Mouse (Mus musculus): Measurements from ENCODE around the gene Cst9.

Gene Cst9

DNA sequence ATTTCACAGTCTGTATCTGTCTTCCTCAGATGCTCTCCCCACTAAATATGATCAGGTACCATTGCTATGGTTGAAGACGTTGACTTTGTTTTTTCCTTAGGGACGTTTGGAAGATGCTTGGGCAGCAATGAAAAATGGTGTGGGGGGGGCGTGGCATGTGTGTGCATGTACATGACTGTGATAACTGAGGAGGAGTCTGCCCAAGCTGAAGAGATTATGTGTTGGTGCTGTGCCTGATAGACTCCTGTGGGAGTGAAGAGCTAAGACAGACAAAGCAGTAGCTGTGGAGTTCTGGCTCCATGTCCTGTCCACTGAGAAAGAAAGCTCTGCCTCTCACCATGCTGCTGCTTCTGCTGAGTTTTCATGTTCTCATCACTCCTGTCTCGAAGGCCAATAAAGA is at the start of gene Cst9:
TSS of gene Cst9 (plus strand) at position 236 of the 400 bp plus-strand sequence.
- no peak for DNase-seq (ENCODE audit: low read depth, low spot score)

DNA sequence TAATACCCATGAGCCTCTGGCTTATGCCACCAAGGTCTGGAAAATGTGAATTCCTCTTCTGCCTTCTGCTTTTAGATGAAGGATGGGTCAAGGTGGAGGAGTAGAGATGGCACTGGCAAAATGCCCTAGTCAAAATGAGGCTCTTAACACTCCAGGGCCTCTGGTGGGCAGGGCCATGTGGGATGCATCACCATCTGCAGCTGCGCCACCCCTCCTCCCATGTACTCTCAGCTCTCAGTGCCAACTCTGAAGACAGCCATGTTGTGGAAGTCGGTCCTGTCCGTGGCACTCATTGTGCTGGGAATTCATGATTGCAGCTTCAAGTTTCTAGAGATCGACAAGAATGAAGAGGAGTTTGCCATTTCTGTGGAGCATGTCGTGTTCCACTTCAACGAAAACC is 45.8 kb upstream of the Cst9 start, which contains the start of gene Cst12:
TSS of gene Cst12 (plus strand) at position 220 of the 400 bp plus-strand sequence.
- no peak for DNase-seq (ENCODE audit: low read depth, low spot score)

DNA sequence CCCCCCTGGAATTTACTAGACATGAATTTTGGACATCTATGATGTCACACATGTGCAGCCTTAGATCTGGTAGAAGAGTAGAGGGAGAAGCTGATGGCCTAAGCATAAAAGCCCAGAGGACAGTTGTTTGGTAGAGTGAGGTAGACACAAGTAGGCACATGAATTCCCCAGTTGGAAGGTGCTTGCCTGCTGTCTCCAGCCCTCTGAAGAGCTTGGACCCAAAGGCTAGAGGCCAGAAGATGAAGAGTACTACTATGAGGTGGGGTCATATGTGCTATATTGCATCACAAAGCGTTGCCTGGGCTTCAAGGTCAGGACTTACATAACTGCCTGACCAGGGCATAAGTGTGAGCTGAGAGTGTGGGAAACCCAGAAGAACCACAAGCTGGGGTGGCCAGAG is 36.5 kb upstream of the Cst9 start, which contains the start of gene Cst8:
TSS of gene Cst8 (plus strand) at position 301 of the 400 bp plus-strand sequence.
- no peak for DNase-seq (ENCODE audit: low read depth, low spot score)

DNA sequence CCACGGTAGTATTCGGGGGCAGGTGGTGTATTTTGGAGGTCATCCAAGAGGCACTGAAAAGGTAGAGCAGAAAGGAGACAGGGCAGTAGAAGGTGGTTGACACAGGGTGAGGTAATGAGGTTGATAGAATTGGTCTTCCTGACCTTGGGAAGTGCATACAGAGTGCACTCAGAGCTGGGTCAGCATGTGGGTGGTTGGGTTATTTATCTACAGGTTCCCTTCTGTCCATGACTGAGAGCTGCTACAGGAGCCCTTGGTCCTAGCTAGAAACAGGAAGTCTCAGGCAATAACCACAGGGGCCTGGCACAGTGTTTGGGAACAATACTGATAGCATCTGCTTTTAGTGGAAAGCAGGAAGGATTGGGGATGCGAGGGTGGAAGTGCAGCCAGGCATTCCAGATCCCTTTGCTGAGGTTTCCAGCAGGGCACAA is 33.4 kb upstream of the Cst9 start:
- no peak for DNase-seq (ENCODE audit: low read depth, low spot score)

DNA sequence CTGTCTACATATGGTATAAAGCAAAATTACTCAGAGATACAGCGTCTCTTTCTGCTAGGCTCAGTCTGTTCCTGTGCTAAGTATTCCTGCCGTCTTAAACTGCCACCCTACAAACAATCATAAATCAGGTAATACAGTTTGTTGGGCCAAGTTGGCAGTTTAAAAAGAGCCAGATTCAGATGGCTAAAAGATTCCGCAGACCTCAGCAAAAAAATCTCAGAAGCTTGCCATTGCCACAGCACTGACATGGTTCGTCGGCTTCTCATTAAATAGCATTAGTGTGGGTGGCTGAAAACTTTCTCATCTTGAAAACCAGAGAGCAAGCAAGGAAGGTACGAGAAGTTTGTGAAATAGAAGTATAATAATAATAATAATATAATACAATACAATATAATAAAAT is 28.3 kb upstream of the Cst9 start:
- DNase-seq (ENCODE audit: low read depth, low spot score), result no peak

DNA sequence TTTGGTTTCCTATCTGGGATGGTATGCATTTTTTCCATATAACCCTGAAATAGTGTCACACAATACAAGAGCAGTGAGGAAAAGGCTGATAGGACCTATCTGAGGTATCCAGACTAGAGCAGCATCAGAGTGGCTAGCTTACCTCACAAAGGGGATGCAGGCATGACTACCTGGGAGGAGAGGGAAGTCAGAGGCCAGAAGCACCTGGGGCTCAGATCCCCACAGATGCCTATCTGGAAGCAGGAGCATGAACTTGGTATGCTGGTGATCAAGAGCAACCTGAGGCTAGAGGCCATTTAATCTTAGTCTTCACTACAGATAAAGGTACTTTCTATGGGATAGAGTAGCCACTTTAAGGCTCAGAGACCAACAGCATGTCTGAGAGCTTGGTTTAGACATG is 15.0 kb upstream of the Cst9 start, which contains the start of gene Cst13:
TSS of gene Cst13 (plus strand) at position 173 of the 400 bp plus-strand sequence.
- no peak for DNase-seq (ENCODE audit: low read depth, low spot score)

DNA sequence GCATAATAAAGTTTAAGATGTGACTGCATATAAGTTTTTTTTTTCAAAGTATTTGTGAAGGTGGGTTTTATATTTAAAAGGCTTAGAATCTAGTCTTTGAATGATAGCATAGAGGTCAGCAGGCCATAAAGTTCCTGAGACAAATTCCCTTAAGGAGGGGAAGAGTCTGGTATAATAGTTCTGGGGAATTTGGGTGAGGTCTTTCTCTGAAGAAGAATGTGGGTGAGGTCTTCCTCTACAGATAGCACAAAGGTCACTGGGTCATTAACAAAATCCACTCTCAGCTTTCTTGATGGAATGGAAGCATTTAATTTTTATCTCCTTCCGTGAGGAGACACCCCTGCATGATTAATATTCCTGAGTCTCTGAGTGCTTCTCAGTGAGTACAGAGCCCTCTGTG is 9.0 kb upstream of the Cst9 start:
- DNase-seq (ENCODE audit: low read depth, low spot score), result no peak

DNA sequence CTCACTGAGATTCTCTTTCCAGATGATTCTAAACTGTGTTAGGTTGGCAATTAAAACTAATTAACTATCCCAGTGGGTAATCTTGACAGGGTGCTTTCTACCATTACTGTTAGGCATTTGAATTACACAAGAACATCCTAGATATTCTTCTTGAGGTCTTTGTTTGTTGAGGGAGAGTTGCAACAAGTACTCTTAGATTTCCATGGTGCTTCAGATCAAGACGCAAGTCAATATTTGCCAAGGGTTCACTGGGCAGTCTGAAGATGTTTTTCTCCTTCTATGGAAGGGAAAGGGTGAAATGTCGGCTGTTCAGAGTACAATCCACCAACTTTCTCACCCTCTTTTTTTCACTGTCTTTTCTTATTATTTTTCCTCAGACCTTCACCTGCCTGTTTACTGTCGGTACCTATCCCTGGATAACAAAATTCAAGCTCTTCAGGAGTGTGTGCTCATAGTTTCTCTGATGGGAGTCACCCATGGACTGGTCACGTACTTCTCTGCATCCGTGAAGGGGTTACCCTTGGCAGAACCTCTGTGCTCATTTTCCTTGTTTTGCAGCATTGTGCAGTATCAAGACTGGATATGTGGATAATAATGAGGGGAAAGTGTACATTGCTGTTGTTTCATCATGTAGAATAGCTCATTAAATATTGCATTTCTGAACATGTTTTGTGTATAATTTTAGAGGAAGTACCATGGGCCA is 3.3 kb downstream of the Cst9 start:
- no peak for DNase-seq (ENCODE audit: low read depth, low spot score)

DNA sequence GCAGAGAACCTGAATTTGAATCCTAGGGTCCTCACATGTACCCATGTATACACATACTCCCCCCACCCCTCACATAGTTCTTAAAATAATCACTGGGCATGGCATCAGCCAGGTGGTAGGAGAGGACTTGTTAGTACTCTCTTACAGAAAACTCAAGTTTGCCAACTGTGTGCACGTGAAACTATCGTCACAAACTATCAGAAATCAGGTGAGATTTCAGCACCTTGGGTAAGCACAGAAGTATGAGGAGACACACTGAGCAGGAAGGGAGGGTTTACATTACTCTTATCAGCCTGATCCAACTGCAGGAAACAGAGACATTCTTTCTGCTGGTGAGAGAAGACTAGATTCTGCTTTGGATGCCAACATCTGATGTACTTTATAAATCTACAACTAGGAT is 4.3 kb downstream of the Cst9 start:
- DNase-seq (ENCODE audit: low read depth, low spot score), result no peak

DNA sequence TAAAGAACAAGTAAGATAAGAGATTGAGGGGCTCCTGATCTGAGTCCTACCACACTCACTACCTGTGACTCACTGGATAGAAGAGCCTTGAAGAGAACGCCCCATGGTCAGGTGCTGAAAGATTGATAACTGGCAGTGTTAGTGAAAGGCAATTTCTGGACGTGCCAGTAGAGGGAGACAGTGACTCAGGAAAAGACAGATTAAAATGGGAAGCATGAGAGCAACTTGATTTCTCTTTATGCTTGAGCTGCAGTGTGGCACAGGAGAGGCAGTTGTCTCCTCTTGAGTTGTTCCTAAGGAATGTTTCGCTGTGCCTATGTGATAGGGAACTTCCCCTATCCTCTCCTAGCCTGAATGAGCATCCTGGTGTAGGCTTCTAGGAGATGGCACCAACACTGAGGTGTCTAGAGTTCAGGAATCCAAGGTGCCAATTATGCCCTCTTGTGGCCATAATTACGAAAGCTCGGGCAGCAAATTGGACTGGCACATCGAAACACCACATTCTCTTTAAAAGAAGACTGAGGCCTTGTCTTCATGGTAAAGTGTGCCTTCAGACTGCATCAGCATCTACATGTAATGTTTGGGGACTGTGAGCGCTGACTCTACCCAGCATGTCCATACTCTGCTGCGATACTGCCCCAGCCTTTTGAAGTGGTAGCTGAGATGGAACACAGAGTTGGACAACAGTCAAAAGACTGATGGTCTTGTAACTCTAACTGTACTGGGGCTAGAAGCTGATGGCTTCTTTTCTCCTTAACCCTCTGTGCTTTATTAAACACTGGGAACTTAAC is 16.4 kb downstream of the Cst9 start:
- peak; percentile 62 for DNase-seq (ENCODE audit: low read depth, low spot score)

DNA sequence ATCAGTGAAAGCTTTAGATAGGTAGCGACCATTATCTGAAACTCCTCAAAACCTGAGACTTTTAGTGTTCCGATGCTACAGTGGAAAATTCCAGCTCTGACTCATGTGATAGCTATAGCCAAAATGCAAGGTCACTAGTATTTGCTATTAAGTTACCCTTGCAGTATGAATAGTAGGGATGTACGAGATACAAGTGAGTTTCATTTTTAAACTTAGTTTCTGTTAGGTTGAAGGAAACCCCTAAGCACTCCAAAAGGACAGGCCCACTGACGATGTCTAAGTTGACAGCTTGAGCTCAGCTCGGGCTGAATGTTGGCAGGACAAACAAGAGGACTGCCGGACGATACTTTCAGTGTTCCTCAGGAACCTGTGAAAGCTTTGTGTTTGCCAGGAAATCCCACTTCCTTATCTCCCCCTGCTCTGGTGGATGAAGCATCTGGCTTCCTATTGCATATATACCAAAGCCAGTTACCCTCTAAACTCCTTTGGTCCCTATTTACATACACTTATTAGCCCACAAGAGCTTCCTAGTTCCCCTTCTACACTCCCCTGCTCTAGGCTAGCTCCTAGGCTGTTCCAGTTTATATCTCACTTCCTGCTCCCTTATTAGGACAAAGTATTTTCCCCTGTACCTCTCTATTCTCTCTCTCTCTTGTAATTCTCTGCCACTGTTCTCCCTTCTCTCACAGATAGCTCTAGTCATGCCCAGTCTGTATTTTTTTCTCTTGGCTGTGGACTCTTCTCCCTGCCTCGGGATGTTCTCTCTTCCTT is 21.9 kb downstream of the Cst9 start:
- no peak for DNase-seq (ENCODE audit: low read depth, low spot score)

DNA sequence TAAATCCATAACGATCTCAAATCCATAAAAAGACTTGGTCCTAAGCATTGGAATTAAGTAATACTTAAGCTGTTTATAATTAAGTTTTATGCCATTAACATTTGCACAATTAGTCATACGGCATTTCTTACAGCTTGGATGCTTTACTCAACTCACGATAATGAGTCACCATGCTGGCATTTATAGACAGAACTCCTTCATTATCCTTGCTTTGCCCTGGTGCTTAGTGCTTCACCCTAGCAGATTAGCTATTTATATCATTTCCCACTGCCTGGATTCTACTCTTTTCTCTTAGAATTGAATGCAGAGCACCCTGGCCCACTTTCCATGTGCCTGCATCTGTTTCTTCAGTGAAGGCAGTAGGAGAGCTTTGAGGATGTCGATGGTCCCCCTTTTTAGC is 22.6 kb downstream of the Cst9 start:
- DNase-seq (ENCODE audit: low read depth, low spot score), result no peak

DNA sequence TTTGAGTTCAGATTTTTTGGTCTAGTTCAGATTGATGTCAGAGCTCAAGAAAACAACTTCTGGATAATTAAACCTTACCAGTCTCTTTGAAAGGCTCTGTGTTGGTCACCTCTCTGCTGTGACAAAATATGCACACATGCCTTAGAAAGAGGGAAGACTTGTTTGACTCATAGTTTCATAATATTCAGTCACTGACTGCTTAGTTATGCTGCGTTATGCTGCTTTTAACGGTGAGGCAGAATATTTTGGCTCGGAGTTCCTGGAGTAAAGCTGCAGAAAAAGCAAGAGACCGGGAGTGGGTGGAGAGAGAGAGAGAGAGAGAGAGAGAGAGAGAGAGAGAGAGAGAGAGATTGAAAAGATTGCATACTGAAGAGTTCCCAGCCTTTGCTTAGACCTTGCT is 26.0 kb downstream of the Cst9 start:
- no peak for DNase-seq (ENCODE audit: low read depth, low spot score)

DNA sequence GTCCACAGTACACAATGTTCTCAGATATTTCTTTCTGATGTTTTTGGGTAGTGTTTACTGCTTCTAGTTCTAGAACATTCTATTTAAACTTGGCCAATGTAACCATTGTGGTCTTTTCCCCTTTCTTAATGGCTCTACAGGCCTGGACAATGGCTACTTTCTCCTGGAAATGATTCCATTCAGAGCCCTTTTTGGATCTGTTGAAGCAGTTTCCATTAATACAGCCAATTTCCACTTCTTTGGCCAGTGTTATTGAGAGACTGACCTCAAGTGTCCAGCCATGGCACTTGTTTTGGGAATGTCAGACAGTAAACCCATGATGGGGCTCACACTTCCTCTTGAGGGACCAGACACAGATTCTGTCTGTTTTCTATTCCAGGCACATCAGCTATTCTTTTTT is 26.7 kb downstream of the Cst9 start:
- DNase-seq (ENCODE audit: low read depth, low spot score), result no peak

DNA sequence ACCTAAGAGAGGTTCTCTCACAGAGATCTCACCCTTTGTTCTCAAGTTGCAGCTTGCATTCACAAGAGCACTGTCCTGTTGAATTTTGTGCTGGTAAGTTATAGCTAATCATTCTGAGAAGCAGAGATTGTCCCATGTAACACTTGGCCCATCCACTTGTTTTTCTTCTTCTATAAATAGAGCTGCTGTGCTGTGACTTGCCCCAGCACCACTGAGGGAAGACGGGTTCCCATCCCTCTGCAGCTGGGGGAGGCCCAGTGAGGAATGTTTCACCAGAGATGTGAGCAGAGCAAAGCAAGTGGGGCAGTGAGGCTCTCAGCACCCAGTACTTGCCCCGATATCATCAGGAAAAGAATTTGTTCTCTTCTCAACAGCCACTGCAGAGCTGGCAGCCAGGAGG is 30.0 kb downstream of the Cst9 start, which contains the start of gene 9230104L09Rik:
TSS of gene 9230104L09Rik (minus strand) at position 73 of the 400 bp plus-strand sequence.
- no peak for DNase-seq (ENCODE audit: low read depth, low spot score)

DNA sequence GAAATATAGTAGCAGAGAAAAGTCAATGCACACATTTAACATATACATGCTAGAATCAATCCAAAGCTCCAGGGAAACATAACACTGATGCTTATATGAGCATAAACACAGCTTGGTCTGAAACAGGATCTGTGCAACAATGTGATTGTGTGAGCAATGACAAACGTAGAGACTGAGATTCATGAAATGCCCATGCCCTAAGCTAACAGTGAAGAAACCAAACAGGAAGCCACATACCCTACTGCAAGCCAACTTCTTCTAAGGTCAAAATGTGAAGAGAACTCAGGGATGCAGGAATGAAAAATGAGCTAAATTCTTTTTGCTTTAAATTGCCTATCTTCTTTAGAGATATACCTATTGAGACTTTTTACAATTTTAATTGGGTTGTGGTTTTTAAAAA is 34.0 kb downstream of the Cst9 start:
- DNase-seq (ENCODE audit: low read depth, low spot score), result no peak

DNA sequence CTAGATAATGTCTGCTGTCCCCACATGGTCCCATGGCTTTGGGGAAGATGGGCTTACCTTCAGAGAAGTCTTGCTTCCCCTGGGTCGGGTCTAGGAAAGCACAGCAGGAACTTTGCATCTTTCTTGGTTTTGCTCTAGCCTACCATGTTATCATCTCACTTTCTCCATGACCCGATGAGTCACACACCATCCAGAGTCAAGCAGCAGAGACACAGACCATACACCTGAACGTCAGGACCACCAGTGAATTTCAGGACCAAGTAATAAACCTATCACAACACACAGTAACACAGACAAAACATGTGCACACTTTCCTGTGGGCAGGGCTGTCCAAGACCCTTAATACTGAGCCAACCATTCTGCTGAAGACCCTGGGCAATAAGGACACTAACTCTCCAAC is 35.6 kb downstream of the Cst9 start:
- no peak for DNase-seq (ENCODE audit: low read depth, low spot score)

DNA sequence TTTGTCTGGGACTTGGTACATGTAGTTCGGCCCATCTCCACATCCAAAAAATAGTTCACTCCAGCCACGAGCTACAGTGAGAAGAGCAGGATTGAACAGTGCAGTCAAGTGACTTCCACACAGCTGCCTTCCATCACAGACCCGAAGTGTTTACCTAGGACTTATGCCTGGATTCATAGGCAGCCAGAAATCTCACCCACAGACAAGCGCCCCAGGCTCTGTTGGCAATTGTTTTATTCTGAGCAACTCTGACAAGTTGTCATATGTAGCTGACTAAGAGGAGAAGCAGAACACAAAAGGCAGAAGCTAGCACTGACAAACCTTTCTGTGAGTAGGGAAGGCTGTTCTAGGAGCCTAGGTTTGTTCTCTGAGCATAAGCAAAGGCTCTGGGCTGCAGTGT is 37.9 kb downstream of the Cst9 start:
- no peak for DNase-seq (ENCODE audit: low read depth, low spot score)

DNA sequence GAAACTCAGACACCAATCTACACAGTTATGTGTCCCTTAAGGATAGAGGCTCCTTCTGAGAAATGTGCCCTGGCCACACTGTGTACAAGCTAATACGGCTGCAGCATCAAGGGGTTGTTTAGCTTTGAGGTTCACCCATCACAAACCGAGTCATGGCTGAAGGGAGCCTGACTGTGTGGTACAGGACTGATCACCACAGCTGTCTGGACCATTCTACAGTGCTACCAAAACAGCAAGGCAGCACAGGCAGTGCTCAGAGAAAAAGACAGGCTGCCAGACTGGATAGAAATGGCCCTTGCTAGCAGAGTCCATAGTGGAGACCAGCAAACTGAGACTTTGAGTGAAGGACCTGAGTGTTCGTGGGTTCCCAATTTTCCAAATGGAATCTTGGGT is 39.3 kb downstream of the Cst9 start:
- no peak for DNase-seq (ENCODE audit: low read depth, low spot score)

DNA sequence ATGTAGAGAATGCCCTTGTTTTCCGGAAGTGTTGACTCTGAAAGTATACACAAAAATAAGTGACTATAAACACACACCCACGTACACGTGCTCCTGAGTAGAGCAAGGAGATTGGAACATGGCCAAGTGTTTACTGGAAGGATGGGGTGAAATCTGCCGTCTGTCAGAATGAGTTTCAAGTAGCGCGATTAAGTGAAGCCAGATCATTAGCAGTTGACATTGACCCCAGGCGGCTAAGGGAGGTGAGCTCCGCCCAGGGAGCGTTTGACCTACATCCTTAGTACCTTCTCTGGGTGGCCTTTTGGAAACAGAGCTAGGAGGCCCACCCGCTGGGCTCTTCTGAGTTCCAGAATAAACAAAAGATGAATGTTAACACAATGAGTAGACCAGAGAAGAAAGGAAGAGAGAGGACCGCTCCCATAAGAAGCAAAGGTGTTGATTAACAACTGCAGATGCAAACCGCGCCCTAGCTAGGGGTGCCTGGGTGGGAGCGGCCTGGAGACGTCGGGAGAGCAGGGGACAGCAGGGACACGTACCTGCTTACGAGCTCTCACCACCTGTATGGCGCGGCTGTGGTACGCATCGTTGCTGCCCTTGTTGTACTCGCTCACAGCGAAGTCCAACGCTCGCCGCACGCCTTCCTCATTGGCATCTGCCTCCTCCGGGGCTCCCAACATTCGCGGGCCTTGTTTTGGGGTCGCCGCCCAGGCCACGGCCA is 39.8 kb downstream of the Cst9 start:
- no peak for DNase-seq (ENCODE audit: low read depth, low spot score)

DNA sequence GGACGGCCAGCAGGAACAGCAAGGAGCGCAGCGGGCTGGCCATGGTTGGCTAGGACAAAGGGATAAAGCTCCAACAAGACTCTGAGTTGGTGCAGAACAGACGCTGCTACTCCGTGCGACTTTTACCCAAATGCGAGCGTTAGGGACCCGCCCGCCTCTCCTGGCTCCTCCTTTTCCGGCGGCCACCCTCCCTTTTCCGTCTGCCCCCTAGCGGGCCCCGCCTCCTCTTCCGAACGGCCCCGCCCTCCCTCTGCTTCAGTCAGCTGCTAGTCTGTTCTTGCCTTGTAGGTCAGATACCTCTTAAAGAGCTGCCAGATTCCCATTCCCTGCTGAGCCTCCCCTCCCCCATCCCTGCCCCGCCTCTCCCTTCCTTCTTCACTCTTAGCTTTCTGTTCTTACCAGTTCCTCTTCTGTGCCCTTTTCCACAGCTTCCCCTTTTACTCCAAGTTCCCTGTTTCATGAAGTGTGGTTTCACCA is 40.4 kb downstream of the Cst9 start, which contains the start of gene Cst3:
TSS of gene Cst3 (minus strand) at position 358 of the 477 bp plus-strand sequence.
- peak; percentile 78 for DNase-seq (ENCODE audit: low read depth, low spot score)

Data from forelimb bud, embryonic 11.5 days (tissue).